Mouse (Mus musculus) adrenal gland (tissue): ENCODE results near the gene Rnf123.

Experiments used
- intact Hi-C: fragments of 180-260 bp; cut with DNase I; formaldehyde crosslinking; loops from one replicate; pipeline ENCODE4 v1.15.1; 2025

Gene Rnf123

DNA sequence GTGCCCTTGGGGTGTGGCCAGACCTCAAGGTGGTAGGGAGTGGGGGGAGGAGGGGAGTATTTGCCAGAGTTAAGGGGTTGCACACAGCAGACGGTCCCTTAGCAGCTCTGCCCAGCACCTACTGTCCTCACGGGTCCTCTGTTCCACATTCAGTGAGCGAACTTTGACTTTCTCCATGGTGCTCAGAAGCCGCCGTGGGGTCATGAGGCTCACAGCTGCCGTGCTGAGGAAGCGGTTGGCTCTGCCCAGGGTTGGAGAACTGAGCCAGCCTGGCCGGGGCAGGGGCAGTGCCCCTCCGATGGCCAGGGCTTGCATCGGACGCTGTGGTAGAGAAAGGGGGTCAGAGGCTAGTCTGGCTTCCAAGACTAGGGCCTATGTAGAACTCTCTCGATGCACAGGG lies 19.8 kb downstream of the Rnf123 start:
- intact Hi-C loops, result no loop called here

DNA sequence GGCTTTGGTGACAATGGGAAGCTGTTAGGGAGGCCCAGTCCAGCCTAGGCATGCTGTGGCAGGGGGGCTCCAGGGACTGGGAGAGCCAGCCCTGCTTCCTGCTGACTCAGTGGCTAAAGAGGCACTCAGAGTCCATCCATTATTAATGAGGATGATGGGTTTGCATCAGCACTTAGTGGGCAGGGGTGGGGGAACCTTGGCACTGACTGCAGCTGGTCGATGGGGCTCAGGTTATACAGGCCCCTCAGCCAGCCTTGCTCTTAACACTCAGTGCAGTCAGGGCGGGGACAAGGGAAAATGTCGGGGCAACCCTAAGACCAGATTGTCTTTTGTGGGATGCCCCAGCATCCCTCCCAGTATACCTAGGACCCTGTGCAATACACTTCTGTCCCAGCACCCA lies 21.0 kb downstream of the Rnf123 start:
- intact Hi-C loops, result no loop called here

DNA sequence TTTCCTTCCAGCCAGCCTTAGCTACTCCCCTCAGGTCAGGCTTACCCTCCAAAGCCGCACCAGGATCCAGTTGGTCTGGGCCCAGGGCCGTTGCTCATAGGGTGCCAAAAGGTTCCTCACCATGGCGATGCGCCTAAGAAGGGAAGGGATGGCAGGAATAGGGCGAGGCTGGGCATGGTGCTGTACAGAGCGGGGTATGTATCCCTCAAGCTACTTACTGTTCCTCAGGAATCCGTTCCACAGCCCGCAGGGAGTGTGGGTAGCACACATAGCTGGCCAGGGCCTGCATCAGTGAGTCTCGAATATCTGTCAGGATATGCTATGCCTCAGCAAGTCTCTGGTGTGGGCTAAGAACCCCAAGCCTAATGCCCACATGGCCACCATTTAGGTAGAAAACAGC lies 24.9 kb downstream of the Rnf123 start:
- intact Hi-C loops, result no loop called here

DNA sequence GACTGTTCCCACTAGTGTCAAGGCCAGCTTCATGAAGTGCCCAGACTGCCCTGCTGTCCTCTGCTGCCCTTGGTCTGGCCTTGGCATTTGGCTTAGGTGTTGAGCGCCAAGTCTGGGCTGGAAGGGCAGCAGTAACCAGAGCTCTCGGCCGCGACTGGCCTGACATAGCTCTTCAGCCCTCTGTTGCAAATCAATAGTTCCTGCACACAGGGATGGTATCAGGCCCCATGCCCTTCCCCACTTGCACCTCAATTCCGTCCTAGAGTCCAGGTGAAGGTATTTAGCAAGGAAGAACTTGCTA lies 25.9 kb downstream of the Rnf123 start:
- intact Hi-C loops, result no loop called here

DNA sequence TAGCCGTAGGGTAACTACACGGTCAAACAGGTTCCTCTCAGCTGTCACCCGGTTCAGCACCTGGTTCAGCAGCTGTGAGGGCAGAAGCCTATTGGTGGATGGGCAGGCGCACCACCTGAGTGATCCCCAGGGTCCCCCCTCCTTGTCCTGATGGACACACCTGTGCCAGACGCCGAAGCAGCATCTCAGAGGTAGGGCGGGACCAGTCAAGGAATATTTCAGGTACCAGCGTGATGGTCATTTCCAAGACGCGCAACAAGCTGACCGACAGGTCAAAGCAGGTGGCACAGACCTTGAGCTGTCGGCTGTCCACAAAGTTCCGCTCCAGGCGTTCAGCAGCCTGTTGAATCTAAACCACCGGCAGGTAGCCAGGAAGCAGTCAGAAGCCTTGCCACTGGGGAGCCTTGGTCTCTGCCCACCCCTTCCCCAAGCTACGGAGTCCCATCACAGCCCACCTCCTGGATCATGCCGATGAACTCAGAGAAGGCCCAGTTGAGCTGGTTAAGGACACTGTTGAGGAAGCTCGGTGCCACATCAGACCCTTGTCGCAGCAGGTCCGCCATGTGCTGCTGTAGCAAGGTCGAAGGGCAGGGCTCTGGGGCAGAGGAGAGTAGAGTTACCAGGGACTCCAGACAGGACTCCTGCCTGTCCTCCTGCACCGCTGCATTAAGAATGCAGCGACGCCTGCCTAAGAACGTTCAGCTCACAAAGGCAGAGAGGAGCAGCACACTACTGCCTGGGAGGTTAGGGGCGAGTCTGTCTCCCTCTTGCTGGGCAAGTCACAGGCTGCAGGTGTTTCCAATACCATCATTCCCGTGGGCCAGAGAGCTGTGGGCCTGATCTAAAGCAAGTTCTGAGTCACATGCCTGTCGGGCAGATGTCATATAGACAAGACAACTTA lies 26.5 kb downstream of the Rnf123 start:
- intact Hi-C loops, result no loop called here

DNA sequence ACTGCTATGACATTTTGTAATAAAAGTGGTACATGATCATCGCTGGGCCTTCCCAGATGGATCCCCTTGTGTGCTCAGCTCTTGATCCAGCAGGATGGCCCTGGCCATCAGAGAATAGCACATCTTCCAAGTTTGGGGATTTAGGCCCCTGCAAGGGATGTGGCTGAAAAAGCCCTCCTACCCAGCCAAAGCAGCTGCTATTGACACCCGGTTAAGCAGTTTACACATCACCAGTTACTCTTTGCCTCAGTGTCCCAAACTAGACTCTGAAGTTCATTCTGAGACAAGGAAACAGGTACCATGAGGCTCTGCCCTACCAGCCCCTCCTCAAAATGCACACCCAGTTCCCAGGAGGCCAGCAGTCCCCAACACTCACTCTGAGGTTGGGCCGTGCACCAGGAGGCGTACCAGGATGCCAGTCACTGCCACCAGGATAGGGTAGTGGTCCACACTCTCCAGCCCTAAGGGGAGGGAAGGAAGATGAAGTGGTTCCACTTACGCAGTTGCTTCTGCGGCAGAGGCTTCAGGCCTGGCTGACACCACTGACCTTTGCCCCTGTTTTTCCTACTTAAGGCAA lies 27.4 kb downstream of the Rnf123 start:
- intact Hi-C loops, result no loop called here

DNA sequence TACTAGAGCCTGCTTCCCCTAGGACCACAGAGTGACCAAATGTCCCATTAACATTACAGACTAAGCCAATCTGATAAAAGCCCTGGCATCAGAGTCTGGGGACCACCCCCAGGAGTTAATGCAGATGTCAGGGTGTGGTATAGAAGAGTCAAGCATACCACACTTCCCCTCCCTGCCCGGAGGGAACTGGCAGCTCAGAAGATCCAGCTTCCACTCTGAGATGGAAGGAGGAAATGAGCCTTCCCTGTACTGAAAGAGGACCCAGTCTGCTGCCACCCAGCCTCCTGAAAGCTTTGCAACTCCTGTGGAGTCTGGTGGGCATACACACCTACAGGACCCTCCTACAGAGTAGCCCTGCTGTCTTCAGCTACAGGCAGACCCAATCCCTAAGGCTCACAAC lies 28.1 kb downstream of the Rnf123 start:
- intact Hi-C loops, result no loop called here

DNA sequence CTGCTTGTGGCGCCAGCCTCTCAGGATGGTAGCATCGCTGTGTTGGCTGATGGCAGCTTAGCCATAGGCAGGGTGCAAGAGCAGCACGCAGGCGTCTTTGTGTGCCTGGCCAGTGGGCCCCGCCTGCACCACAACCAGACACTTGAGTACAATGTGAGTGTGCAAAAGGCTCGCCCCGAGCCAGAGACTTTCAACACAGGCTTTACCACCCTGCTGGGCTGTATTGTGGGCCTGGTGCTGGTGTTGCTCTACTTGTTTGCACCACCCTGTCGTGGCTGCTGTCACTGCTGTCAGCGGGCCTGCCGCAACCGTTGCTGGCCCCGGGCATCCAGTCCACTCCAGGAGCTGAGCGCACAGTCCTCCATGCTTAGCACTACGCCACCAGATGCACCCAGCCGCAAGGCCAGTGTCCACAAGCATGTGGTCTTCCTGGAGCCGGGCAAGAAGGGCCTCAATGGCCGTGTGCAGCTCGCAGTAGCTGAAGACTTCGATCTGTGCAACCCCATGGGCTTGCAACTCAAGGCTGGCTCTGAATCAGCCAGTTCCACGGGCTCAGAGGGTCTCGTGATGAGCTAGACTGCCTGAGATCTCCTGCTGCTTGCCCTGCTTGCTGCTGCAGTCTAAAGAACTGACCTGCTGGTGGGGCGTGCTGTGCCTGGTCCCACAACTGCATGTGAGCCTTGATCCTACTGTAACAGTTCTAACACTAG lies 28.7 kb downstream of the Rnf123 start:
- intact Hi-C loops, result loop anchor here (5.0 kb wide), 2 partner anchors 92 to 147 kb away; partner anchors contain the start of gene Mst1r

DNA sequence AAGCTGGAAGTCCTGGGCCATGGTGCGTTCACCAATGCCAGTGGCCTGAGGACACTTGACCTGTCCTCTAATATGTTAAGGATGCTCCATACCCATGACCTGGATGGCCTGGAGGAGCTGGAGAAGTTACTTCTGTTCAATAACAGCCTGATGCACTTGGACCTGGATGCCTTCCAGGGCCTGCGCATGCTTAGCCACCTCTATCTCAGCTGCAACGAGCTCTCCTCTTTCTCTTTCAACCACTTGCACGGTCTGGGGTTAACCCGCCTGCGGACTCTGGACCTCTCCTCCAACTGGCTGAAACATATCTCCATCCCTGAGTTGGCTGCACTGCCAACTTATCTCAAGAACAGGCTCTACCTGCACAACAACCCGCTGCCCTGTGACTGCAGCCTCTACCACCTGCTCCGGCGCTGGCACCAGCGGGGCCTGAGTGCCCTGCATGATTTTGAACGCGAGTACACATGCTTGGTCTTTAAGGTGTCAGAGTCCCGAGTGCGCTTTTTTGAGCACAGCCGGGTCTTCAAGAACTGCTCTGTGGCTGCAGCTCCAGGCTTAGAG lies 29.4 kb downstream of the Rnf123 start:
- intact Hi-C loops, result loop anchor here (5.0 kb wide), 2 partner anchors 91 to 146 kb away; partner anchors contain the start of gene Mst1r

DNA sequence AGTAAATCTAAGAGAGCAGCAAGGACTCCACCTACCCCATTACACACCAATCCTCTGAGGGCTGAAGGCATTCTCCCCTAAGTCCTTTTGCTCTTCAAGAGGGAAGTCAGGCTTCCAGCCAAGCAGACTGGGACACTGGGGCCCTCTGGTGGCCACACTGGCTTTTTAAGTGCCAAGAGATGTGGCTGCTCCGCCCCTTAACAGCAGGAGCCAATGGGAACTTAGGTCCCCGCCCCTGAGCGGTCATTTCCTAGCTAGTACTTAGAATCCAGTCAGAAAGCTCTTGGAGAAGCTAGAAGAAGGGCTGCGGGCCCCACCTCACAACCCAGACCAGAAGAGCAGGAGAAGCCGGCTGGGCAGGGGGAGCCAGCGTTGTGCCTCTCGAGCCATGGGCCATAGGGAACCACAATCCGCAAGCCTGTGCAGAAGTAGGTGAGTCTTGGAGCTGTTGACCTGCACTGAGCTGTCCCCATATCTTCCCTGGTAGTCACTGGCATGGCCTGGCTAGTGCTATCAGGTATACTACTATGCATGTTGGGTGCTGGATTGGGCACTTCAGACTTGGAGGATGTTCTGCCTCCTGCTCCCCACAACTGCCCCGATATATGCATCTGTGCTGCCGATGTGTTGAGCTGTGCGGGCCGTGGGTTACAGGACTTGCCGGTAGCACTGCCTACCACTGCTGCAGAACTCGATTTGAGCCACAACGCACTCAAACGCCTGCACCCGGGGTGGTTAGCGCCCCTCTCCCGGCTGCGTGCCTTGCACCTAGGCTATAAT lies 30.1 kb downstream of the Rnf123 start, which contains the start of gene Amigo3:
Gene Amigo3, plus strand, starts transcription at position 275 of the 780 bp plus-strand sequence.
- intact Hi-C loops, result loop anchor here (5.0 kb wide), 2 partner anchors 91 to 146 kb away; partner anchors contain the start of gene Mst1r

DNA sequence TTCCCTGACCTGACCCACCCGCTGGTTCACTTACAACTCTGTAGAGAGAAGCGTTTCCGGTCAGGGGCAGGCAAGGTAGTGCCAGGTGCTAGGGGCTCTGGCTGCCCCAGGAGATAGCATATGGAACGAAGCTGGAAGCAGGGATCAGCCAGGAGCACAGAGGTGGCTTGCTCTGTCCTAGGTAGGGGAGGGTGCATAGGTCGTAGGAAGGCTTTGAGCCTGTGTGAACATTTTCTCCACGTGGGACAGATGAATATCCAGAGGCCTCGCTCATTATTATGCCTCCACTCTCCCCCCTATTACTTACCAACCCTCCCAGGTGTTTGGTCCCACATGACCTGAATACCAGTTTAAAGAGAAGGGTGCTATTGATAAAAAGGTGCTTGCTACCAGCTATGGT lies 30.7 kb downstream of the Rnf123 start:
- intact Hi-C loops, result loop anchor here (5.0 kb wide), 2 partner anchors 90 to 145 kb away; partner anchors contain the start of gene Mst1r

DNA sequence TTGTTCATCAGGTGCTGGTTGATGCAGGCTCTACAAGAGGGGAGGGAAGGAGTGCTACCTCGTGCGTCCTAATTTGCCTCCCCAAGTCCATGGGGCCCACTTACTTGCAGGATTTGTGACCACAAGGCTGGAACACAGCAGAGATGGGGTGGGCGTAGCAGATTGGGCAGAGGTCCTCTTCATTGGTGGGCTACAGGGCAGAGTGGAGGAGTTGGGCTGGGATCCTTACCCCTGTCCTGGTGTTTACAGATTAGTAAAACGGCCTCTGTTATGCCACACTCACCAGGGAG lies 31.3 kb downstream of the Rnf123 start:
- intact Hi-C loops, result loop anchor here (5.0 kb wide), 2 partner anchors 90 to 145 kb away; partner anchors contain the start of gene Mst1r

DNA sequence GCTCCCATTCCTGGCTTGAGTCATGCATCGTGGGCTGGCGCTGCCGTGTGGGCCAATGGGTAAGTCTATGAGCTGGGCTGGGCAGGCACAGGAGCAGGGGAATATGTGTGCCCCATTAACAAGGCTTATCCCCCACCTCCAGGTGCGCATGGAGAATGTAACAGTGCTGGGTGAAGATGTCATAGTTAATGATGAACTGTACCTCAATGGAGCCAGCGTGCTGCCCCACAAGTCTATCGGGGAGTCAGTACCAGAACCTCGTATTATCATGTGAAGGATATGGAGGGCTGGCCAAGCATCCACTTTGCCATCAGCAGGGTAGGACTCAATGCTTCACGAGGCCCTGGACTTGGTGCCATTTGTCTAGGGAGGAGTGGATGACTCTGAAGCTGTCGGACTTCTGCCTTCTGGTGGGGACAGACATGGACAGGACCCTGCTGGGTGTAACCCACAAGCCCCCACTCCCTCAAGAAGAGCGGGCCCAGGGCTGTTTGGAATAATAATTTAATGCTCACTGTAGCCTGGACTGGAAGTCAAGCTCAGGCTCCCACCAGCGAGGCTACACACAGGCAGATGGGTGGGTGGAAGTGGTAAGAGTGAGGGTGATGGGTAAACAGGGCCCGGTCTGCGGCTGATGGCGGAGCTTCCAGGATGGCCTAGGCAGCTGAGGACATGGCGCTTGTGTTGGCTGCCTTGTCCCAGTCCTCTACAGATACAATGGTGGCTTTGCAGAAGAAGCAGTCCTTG lies 31.8 kb downstream of the Rnf123 start:
- intact Hi-C loops, result loop anchor here (5.0 kb wide), 2 partner anchors 89 to 144 kb away; partner anchors contain the start of gene Mst1r

DNA sequence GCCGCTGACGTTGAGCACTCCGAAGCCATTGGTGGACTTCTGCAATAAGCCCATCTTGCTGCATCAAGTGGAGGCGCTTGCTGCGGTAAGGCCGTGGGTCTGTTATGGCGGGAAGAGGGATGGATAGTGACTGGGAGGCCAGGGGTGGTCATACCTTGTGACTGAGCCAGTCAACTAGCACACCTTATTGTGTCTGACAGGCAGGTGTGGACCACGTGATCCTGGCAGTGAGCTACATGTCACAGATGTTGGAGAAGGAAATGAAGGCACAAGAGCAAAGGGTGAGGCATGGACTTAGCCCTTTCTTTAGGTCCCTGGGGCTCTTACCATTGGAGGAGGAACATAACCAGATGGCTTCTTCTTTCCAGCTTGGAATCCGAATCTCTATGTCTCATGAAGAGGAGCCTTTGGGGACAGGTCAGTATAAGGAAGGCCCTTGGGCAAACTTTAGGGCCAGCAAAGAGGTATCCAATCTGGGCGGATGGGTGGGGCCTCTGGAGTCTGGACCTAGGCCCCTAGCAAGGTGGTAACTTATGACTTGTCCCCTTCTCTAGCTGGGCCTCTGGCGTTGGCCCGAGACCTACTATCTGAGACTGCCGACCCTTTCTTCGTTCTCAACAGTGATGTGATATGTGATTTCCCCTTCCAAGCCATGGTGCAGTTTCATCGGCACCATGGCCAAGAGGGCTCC lies 33.4 kb downstream of the Rnf123 start:
- intact Hi-C loops, result loop anchor here (5.0 kb wide), 3 partner anchors 47 to 142 kb away; partner anchors contain the start of genes Ip6k1 and Mst1r

DNA sequence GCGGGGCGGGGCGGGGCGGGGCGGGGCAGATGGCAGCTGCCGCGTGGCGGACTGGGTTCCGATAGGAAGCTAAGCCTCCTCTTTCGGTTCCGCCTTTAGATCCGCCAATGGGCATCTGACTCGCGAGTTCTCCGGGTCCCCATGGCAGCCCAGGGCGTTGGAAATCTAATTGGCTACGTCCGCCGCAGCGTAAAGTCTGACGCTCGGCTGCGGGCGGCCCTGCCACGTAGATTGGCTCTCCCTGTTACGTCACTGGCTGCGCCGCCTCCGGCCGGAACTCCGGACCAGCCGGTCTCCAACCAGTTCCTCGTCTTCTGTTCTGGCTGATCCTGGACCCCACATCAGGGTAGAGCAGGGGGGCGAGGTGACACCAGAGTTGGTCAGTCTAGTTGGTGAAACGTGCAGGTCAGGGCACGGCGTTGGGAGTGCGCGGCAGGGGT lies 34.1 kb downstream of the Rnf123 start, which contains the start of gene Gmppb:
Gene Gmppb, plus strand, starts transcription at position 227 of the 440 bp plus-strand sequence.
- intact Hi-C loops, result loop anchor here (5.0 kb wide), 1 partner anchor 47 kb away; the partner anchor contains the start of gene Ip6k1

DNA sequence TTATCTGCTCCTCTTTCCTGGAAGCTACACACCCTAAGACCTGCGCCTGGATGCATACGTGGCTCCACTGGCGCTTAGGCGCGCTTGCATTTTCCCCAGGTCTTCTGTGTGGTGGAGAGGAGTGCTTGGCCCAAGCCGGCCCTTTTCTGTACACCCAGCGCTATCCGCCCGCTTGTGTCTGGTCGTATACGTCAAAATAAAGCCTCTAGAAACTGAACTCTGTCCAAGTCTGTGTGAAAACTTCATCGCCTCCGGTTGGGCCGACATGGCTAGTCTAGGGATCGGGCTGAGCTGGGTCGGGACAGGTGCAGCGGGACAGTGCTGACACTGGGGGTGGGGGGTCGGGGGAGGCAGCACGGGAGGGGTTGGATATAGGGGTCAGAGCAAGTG lies 34.6 kb downstream of the Rnf123 start:
- intact Hi-C loops, result loop anchor here (5.0 kb wide), 1 partner anchor 46 kb away; the partner anchor contains the start of gene Ip6k1

DNA sequence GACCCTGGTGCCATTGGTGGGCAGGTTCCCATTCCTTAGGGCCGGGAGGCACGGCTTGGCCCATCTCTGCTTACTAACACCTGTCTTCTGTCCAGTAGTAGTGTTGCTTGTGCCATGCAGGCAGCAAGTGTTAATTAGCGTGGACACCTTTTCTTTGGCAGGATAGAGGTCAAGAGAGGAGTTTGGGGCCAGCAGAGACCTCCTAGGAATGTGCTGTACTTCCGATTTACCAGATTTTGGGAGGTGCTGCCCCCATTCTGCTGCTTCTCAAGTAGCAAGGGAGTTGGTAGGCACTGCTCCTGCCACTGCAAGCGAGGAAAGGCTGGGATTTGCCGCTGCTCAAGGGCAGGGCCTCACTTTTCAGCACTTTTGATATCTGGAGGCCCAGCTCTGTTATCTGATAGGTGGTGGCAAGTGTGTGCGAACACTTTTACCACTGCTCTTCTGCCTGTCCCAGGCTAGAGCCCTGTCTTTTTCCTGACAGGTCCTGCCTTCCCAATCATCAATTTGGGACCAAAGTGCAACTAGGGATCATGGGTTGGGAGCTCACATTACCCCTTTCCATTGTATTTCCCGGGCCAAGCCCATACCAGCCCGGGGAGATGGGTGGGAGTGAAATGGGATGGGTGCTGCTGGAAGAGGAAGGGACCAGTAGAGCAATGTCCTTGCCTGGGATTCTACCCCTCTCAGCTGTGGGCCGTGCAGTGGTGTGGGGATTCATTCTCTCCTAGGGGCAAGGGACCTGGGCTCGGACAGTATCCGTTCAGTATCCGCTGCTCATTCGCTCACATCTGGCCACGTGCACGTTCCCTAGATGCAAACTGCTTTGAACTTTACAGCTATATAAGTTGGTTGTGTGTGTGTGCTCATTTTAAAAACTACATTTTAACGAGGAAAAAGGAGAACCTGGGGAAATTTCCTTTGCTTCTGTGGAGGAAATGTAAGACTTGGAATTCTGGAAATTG lies 35.3 kb downstream of the Rnf123 start:
- intact Hi-C loops, result loop anchor here (5.0 kb wide), 1 partner anchor 46 kb away; the partner anchor contains the start of gene Ip6k1

DNA sequence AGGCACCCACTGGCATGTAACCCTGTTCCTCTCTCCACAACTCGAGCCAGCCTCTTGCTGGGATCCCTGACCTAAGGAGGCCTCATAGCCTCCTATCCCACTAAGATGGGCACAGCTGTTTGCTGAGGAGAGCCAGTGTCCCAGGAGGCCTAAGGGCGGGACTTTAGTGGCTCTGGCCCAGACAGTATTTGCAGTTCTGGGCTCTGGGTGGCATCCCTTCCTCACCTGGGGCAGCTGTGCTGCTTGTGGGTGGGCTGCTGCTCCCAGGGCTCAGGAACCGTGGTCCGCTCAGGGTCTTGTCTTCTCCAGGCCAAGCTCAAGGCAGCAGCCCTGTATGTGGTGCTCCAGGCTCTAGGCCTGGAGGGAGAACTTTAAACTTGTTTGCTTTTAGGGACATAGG lies 36.6 kb downstream of the Rnf123 start:
- intact Hi-C loops, result loop anchor here (5.0 kb wide), 1 partner anchor 44 kb away; the partner anchor contains the start of gene Ip6k1
